Mouse (Mus musculus): ENCODE measurements around the gene Enox1.

DNA sequence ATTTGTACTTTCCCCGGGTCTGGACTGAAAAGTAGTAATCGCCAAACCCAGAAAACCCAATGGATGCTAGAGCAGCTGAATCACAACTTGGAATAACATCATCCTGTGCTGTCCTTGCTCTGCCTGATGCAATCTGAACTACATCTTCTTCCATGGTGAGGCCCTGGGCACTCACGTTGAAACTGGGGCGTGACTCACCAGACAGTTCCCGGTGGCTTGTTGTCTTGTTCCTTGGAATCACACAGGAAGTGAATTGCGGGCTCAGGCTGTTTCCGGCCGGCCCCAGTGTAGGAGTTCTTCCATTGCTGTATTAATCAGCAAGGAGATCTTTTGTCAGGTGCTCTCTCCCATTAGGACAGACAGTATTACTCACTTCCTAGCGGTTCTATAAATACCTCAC lies 266.6 kb downstream of the Enox1 start:
- TF ChIP-seq CTCF (IDR thresholded peaks at IDR 0.05; ENCODE audit: insufficient read depth, low read length) (no peak), POLR2A (IDR thresholded peaks at IDR 0.05; ENCODE audit: borderline replicate concordance, extremely low read depth, low read depth, low read length) (no peak)
